Mouse (Mus musculus) MEL (cell line): ENCODE measurements around the gene Ccdc34. TPM values are rescaled to one million over a fixed set of nuclear protein-coding genes. Genes with fewer than 3 reads are reported as not detected.

ENCODE experiments used
- DNase-seq: peaks from one replicate; pipeline ENCODE4 v3.0.0; 2011; ENCODE audit warnings: low read depth, low spot score
- H3K27ac ChIP-seq: 2 replicates; pipeline ENCODE4 v1.5.1; 2012; ENCODE audit warnings: low read depth, mild to moderate bottlenecking, control low read depth, low read length, moderate library complexity; ENCODE audit not compliant: control insufficient read depth
- H3K27me3 ChIP-seq, 2 experiments: fragments of 150-350 bp in 1 of 2; sonication (generic) in 1 of 2; 2 replicates each; pipeline ENCODE4 v1.6.1; 2012; ENCODE audit warnings: low read length in 2 of 2, mild to moderate bottlenecking in 2 of 2, improper control_type of control experiment in 1 of 2, moderate library complexity in 1 of 2; ENCODE audit not compliant: insufficient read depth in 2 of 2, control insufficient read depth in 1 of 2
- H3K36me3 ChIP-seq, 2 experiments: 2 replicates each; pipeline ENCODE4 v1.6.1; 2012 to 2014; ENCODE audit warnings: low read length in 2 of 2, improper control_type of control experiment in 1 of 2, inconsistent platforms in 1 of 2, mild to moderate bottlenecking in 1 of 2; ENCODE audit not compliant: insufficient read depth in 2 of 2, control insufficient read depth in 1 of 2
- H3K4me1 ChIP-seq, 2 experiments: fragments of 150-350 bp in 1 of 2; sonication (generic) in 1 of 2; 2 replicates each; pipeline ENCODE4 v1.6.1; 2012; ENCODE audit warnings: low read length in 2 of 2, improper control_type of control experiment in 1 of 2, mild to moderate bottlenecking in 1 of 2; ENCODE audit not compliant: insufficient read depth in 2 of 2, control insufficient read depth in 1 of 2
- H3K4me3 ChIP-seq, 2 experiments: fragments of 150-350 bp in 1 of 2; sonication (generic) in 1 of 2; 2 replicates each; pipeline ENCODE4 v1.5.1; 2012; ENCODE audit warnings: low read depth in 2 of 2, low read length in 2 of 2, mild to moderate bottlenecking in 2 of 2, moderate library complexity in 2 of 2, control low read depth in 1 of 2, improper control_type of control experiment in 1 of 2; ENCODE audit not compliant: control insufficient read depth in 1 of 2, insufficient read depth in 1 of 2
- H3K79me2 ChIP-seq: 2 replicates; pipeline ENCODE4 v1.6.1; 2012; ENCODE audit warnings: mild to moderate bottlenecking, low read length, moderate library complexity; ENCODE audit not compliant: control insufficient read depth, poor library complexity, insufficient read depth
- H3K9ac ChIP-seq: 2 replicates; pipeline ENCODE4 v1.6.1; 2012; ENCODE audit warnings: low read depth, mild to moderate bottlenecking, control low read depth, low read length, moderate library complexity; ENCODE audit not compliant: control insufficient read depth, poor library complexity, severe bottlenecking
- H3K9me3 ChIP-seq: fragments of 150-350 bp; sonication (generic); replicated peaks from 2 replicates; pipeline ENCODE4 v1.6.1; 2012; ENCODE audit warnings: mild to moderate bottlenecking, low read length, improper control_type of control experiment, moderate library complexity; ENCODE audit not compliant: insufficient read depth
- CHD1 ChIP-seq: IDR thresholded peaks from 2 replicates; pipeline ENCODE4 v1.6.1; 2012; ENCODE audit warnings: low read depth, mild to moderate bottlenecking, inconsistent platforms, low read length, improper control_type of control experiment
- EP300 ChIP-seq, 2 experiments: IDR thresholded peaks; 2 replicates each; pipeline ENCODE4 v1.6.1; 2011; ENCODE audit warnings: improper control_type of control experiment in 2 of 2, low read length in 2 of 2, low read depth in 1 of 2, mild to moderate bottlenecking in 1 of 2
- GABPA ChIP-seq: IDR thresholded peaks from 2 replicates; pipeline ENCODE4 v1.6.1; 2012; ENCODE audit warnings: low read depth, mild to moderate bottlenecking, inconsistent platforms, low read length, improper control_type of control experiment, moderate library complexity
- KAT2A ChIP-seq: conservative IDR thresholded peaks from 2 replicates; pipeline ENCODE4 v1.6.1; 2012; ENCODE audit warnings: low read depth, low read length, improper control_type of control experiment, inconsistent platforms
- MAFK ChIP-seq: IDR thresholded peaks from 2 replicates; pipeline ENCODE4 v1.6.1; 2011; ENCODE audit warnings: low read depth, mild to moderate bottlenecking, low read length, improper control_type of control experiment, borderline replicate concordance
- MAX ChIP-seq: IDR thresholded peaks from 2 replicates; pipeline ENCODE4 v1.6.1; 2011; ENCODE audit warnings: low read length, improper control_type of control experiment
- MEF2A ChIP-seq: IDR thresholded peaks from 2 replicates; pipeline ENCODE4 v1.6.1; 2014; ENCODE audit warnings: low read depth, mild to moderate bottlenecking, inconsistent platforms, low read length, improper control_type of control experiment; ENCODE audit not compliant: poor library complexity, insufficient replicate concordance, severe bottlenecking; ENCODE audit errors: extremely low read depth
- MXI1 ChIP-seq: IDR thresholded peaks from 2 replicates; pipeline ENCODE4 v1.6.1; 2011; ENCODE audit warnings: mild to moderate bottlenecking, low read depth, low read length, improper control_type of control experiment
- MYB ChIP-seq: IDR thresholded peaks from 2 replicates; pipeline ENCODE4 v1.6.1; 2011; ENCODE audit warnings: mild to moderate bottlenecking, low read depth, low read length, improper control_type of control experiment
- POLR2A ChIP-seq, 2 experiments: IDR thresholded peaks; 2 replicates each; pipeline ENCODE4 v1.6.1; 2011 to 2012; ENCODE audit warnings: low read length in 2 of 2, mild to moderate bottlenecking in 2 of 2, control low read depth in 1 of 2, improper control_type of control experiment in 1 of 2, low read depth in 1 of 2, moderate library complexity in 1 of 2; ENCODE audit not compliant: control insufficient read depth in 1 of 2, insufficient read depth in 1 of 2, poor library complexity in 1 of 2
- POLR2AphosphoS2 ChIP-seq: IDR thresholded peaks from 2 replicates; pipeline ENCODE4 v1.6.1; 2011; ENCODE audit warnings: low read length, improper control_type of control experiment
- RAD21 ChIP-seq: IDR thresholded peaks from 2 replicates; pipeline ENCODE4 v1.6.1; 2011; ENCODE audit warnings: mild to moderate bottlenecking, low read depth, low read length, improper control_type of control experiment
- SMC3 ChIP-seq: IDR thresholded peaks from 2 replicates; pipeline ENCODE4 v1.6.1; 2011; ENCODE audit warnings: low read depth, low read length, improper control_type of control experiment
- ZMIZ1 ChIP-seq: IDR thresholded peaks from 2 replicates; pipeline ENCODE4 v1.6.1; 2012; ENCODE audit warnings: low read depth, mild to moderate bottlenecking, inconsistent platforms, low read length, improper control_type of control experiment, moderate library complexity
- ZNF384 ChIP-seq: IDR thresholded peaks from 2 replicates; pipeline ENCODE4 v1.6.1; 2012; ENCODE audit warnings: low read depth, mild to moderate bottlenecking, inconsistent platforms, low read length, improper control_type of control experiment
- polyA plus RNA-seq, 2 experiments: library from polyadenylated mRNA; stranded (reverse) in 1 of 2; unstranded in 1 of 2; fragments of >175 nt in 1 of 2; fragments of >200 nt in 1 of 2; gene quantifications; 2 replicates each; pipeline versions ENCODE4 v1.2.1 to v1.2.4; 2012; ENCODE audit warnings: low replicate concordance in 2 of 2, low read depth in 1 of 2; ENCODE audit not compliant: insufficient read length in 2 of 2, insufficient read depth in 1 of 2, missing spikeins in 1 of 2
- total RNA-seq: library from RNA; depleted of rRNA; stranded (reverse); fragments of 300-350 nt; gene quantifications from 2 replicates; pipeline ENCODE4 v1.2.3, GENCODE M21; 2012

Ccdc34 gene
- total and polyA plus RNA-seq, 3 experiments, result 14.1 to 39.0 TPM; not detected in 1

- H3K4me3 ChIP-seq, result no peak overlapping the region
- H3K36me3 ChIP-seq, result no peaks in the 10 kb centered on the region
- H3K9me3 ChIP-seq, result no peaks in the 10 kb centered on the region
- H3K27me3 ChIP-seq, result no peaks in the 10 kb centered on the region; a peak in 1 of 4 replicates
- no peak for DNase-seq
- H3K9ac ChIP-seq, result no peak overlapping the region
- H3K79me2 ChIP-seq, result no peaks in the 10 kb centered on the region
- no peak for TF ChIP-seq CHD1
- TF ChIP-seq KAT2A, result no peak
- no peak for TF ChIP-seq POLR2A (IDR thresholded peaks at IDR 0.05; ENCODE audit: control insufficient read depth in 1 of 2, insufficient read depth in 1 of 2, low read depth in 1 of 2, low read length in 2 of 2, poor library complexity in 1 of 2)
- no peak for TF ChIP-seq MAFK
- TF ChIP-seq MXI1, result no peak
- no peak for TF ChIP-seq SMC3
- TF ChIP-seq RAD21, result no peak
- no peak for TF ChIP-seq MYB
- TF ChIP-seq ZNF384, result no peak
- TF ChIP-seq ZMIZ1, result no peak
- TF ChIP-seq MEF2A, result no peak
- no peak for TF ChIP-seq POLR2AphosphoS2
- H3K4me1 ChIP-seq, result no peaks in the 10 kb centered on the region
- H3K27ac ChIP-seq, result no peak overlapping the region
Observed at GRCm38 (mm10) chr2:110186427-110186980, 168.9 kb downstream of the Ccdc34 start.

GRCm38 (mm10) chr2:110188696-110189397 lies 171.2 kb downstream of the Ccdc34 start:
- no peak for DNase-seq
- no peak for TF ChIP-seq GABPA
- no peak for TF ChIP-seq MAX
- Histone ChIP-seq H3K9ac (no peak overlapping the region), H3K27me3 (no peaks in the 10 kb centered on the region; a peak in 1 of 4 replicates), H3K36me3 (no peaks in the 10 kb centered on the region), H3K9me3 (no peaks in the 10 kb centered on the region), H3K4me3 (no peak overlapping the region), H3K27ac (no peak overlapping the region), H3K4me1 (no peaks in the 10 kb centered on the region), H3K79me2 (no peaks in the 10 kb centered on the region)

GRCm38 (mm10) chr2:110190416-110190815 lies 172.8 kb downstream of the Ccdc34 start:
- Histone ChIP-seq H3K9me3 (no peaks in the 10 kb centered on the region), H3K27me3 (no peaks in the 10 kb centered on the region; a peak in 1 of 4 replicates)
- DNase-seq, result no peak
- no peak for TF ChIP-seq KAT2A
- TF ChIP-seq POLR2AphosphoS2, result no peak
- no peak for TF ChIP-seq EP300 (IDR thresholded peaks at IDR 0.05; ENCODE audit: low read depth in 1 of 2, low read length in 2 of 2)
- TF ChIP-seq, all 39 proteins: peak for 0
- H3K4me3 ChIP-seq, result no peak overlapping the region
- no peak overlapping the region for H3K9ac ChIP-seq
- no peaks in the 10 kb centered on the region for H3K79me2 ChIP-seq
- H3K4me1 ChIP-seq, result no peaks in the 10 kb centered on the region
- no peaks in the 10 kb centered on the region for H3K36me3 ChIP-seq
- no peak overlapping the region for H3K27ac ChIP-seq
